Mouse (Mus musculus) liver, embryonic 16.5 days (tissue): ENCODE results near the gene Zfp598. TPM values are rescaled to one million over a fixed set of nuclear protein-coding genes. Genes with fewer than 3 reads are reported as not detected.

ENCODE experiments used
- ATAC-seq: fragments of 200-750 bp; cut with Nextera tagmentation; 2 replicates; pipeline ENCODE4 v1.8.0; 2017; ENCODE audit warnings: low read depth, mild to moderate bottlenecking, moderate number of reproducible peaks, moderate library complexity
- H3K27ac ChIP-seq: fragments of 300-500 bp; sonication (generic); 2 replicates; pipeline ENCODE4 v1.5.1; 2014; ENCODE audit warnings: mild to moderate bottlenecking, low read length
- H3K27me3 ChIP-seq: fragments of 300-500 bp; sonication (generic); 2 replicates; pipeline ENCODE4 v1.6.1; 2014; ENCODE audit warnings: low read depth, low read length, mixed read lengths; ENCODE audit not compliant: control insufficient read depth, insufficient read depth
- H3K36me3 ChIP-seq: fragments of 300-500 bp; sonication (generic); 2 replicates; pipeline ENCODE4 v1.6.1; 2014; ENCODE audit warnings: mild to moderate bottlenecking; ENCODE audit not compliant: control insufficient read depth, insufficient read depth
- H3K4me1 ChIP-seq: fragments of 300-500 bp; sonication (generic); 2 replicates; pipeline ENCODE4 v1.6.1; 2014; ENCODE audit warnings: low read depth, low read length, mixed read lengths; ENCODE audit not compliant: control insufficient read depth
- H3K4me2 ChIP-seq: fragments of 300-500 bp; sonication (generic); 2 replicates; pipeline ENCODE4 v1.6.1; 2014; ENCODE audit warnings: low read depth, low read length, mixed read lengths
- H3K4me3 ChIP-seq: fragments of 300-500 bp; sonication (generic); 2 replicates; pipeline ENCODE4 v1.5.1; 2014; ENCODE audit warnings: low read depth, mild to moderate bottlenecking, low read length
- H3K9ac ChIP-seq: fragments of 300-500 bp; sonication (generic); 2 replicates; pipeline ENCODE4 v1.6.1; 2014; ENCODE audit warnings: low read depth, low read length
- H3K9me3 ChIP-seq: fragments of 300-500 bp; sonication (generic); replicated peaks from 2 replicates; pipeline ENCODE4 v1.6.1; 2016; ENCODE audit warnings: low read length; ENCODE audit not compliant: control insufficient read depth
- WGBS: fragments of 180-500 bp; shearing (Covaris S2); extraction: QIAGEN DNeasy Blood & Tissue Kit; methylation state at CpG from one replicate; pipeline ENCODE4 v1.1.7; 2014; ENCODE audit not compliant: insufficient replicate concordance; 5-methylcytosine and 5-hydroxymethylcytosine counted together
- polyA plus RNA-seq: library from polyadenylated mRNA; unstranded; fragments of >200 nt; fragmentation: Nextera tagmentation; extraction: Ambion mirVana; gene quantifications from 2 replicates; pipeline ENCODE4 v1.2.1, GENCODE M21; 2015

Gene Zfp598
- polyA plus RNA-seq, 1 experiment from 2014 or later: 8.7 TPM

GRCm38 (mm10) chr17:24644030-24644715, 25.3 kb upstream of the Zfp598 start:
- WGBS: 40% methylated on average over 7 of the region's 7 CpGs
- peak; percentile 25; the same call in 1 of the 2 replicates for ATAC-seq

GRCm38 (mm10) chr17:24644875-24645721, 24.4 kb upstream of the Zfp598 start:
- Histone ChIP-seq H3K4me1 (peaks cover 5% of the 10 kb centered on the region), H3K36me3 (no peaks in the 10 kb centered on the region), H3K4me3 (no peak overlapping the region), H3K27me3 (peaks cover 20% of the 10 kb centered on the region), H3K27ac (peak overlapping the region; percentile 19; the same call in 1 of the 2 replicates), H3K4me2 (no peak overlapping the region), H3K9me3 (no peaks in the 10 kb centered on the region), H3K9ac (no peak overlapping the region)
- peak; percentile 30 for ATAC-seq
- WGBS: 39% methylated on average over 9 of the region's 9 CpGs

More at GRCm38 (mm10) chr17:24644030-24644715, 25.3 kb upstream of the Zfp598 start:
- H3K4me1 ChIP-seq: peaks cover 2% of the 10 kb centered on the region
- H3K4me3 ChIP-seq: no peak overlapping the region
- no peak overlapping the region for H3K27ac ChIP-seq
- H3K9ac ChIP-seq: no peak overlapping the region
- H3K27me3 ChIP-seq: peaks cover 11% of the 10 kb centered on the region
- H3K4me2 ChIP-seq: no peak overlapping the region
- no peaks in the 10 kb centered on the region for H3K9me3 ChIP-seq
- no peaks in the 10 kb centered on the region for H3K36me3 ChIP-seq

- Histone ChIP-seq H3K27me3 (peaks cover 28% of the 10 kb centered on the region), H3K36me3 (no peaks in the 10 kb centered on the region), H3K4me2 (no peak overlapping the region), H3K4me1 (peaks cover 9% of the 10 kb centered on the region), H3K9ac (no peak overlapping the region), H3K27ac (no peak overlapping the region), H3K4me3 (no peak overlapping the region), H3K9me3 (no peaks in the 10 kb centered on the region)
- WGBS: 59% methylated on average over 3 of the region's 3 CpGs
- ATAC-seq: no peak
These were observed 23.6 kb upstream of the Zfp598 start for GRCm38 (mm10) chr17:24645916-24646315.

DNA sequence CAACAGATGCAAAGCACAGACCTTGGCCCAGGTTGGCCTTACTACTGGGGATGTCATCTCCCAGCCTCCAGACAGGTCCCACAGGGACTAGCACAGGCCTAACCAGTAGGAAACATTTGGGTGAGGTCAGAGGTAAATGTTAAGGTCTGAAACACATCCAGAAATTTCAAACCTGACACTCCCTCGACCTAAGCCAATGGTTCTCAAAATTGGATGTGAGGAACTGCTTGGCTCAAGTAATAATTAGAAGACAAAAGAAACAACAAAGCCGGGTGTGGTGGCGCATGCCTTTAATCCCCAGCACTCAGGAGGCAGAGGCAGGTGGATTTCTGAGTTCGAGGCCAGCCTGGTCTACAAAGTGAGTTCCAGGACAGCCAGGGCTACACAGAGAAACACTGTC, 23.1 kb upstream of the Zfp598 start:
- 57% methylated on average over 4 of the region's 4 CpGs for WGBS
- no peak overlapping the region for H3K9ac ChIP-seq
- no peak for ATAC-seq
- peaks cover 9% of the 10 kb centered on the region for H3K4me1 ChIP-seq
- H3K9me3 ChIP-seq: no peaks in the 10 kb centered on the region
- no peaks in the 10 kb centered on the region for H3K36me3 ChIP-seq
- H3K4me2 ChIP-seq: no peak overlapping the region
- H3K27ac ChIP-seq: no peak overlapping the region
- H3K4me3 ChIP-seq: no peak overlapping the region
- peaks cover 32% of the 10 kb centered on the region for H3K27me3 ChIP-seq

DNA sequence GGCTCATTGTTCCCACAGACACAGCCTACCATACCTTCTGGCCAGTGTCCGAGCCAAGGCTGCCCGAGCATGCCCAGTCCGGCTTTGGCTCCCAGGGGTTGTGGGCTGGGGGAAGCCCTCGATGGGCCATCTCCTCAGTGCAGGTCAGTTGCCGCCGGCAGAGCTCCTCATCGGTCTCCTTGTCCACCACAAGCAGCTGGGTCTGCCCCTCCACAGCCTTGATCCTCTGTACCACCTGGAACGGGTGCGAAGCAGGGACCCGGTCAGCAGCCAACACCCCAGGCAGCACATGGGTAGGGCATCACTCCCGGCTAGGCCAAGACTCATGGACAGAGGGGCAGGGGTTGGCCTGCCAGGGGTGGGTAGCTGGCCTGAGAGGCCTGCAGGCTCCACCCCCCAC, 22.0 kb upstream of the Zfp598 start:
- Histone ChIP-seq H3K27me3 (peaks cover 38% of the 10 kb centered on the region), H3K9me3 (no peaks in the 10 kb centered on the region), H3K36me3 (no peaks in the 10 kb centered on the region), H3K4me2 (no peak overlapping the region), H3K4me3 (no peak overlapping the region), H3K9ac (no peak overlapping the region), H3K4me1 (peaks cover 9% of the 10 kb centered on the region), H3K27ac (no peak overlapping the region)
- no peak for ATAC-seq
- 73% methylated on average over 11 of the region's 11 CpGs for WGBS

GRCm38 (mm10) chr17:24648731-24649377, 20.6 kb upstream of the Zfp598 start:
- H3K4me1 ChIP-seq: peaks cover 9% of the 10 kb centered on the region
- ATAC-seq: no peak
- H3K27me3 ChIP-seq: peaks cover 38% of the 10 kb centered on the region
- H3K27ac ChIP-seq: no peak overlapping the region
- 67% methylated on average over 10 of the region's 10 CpGs for whole genome bisulfite sequencing
- H3K9ac ChIP-seq: no peak overlapping the region
- H3K36me3 ChIP-seq: no peaks in the 10 kb centered on the region
- peak overlapping the region; percentile 64 for H3K4me3 ChIP-seq
- H3K9me3 ChIP-seq: no peaks in the 10 kb centered on the region
- H3K4me2 ChIP-seq: peak overlapping the region; percentile 70

DNA sequence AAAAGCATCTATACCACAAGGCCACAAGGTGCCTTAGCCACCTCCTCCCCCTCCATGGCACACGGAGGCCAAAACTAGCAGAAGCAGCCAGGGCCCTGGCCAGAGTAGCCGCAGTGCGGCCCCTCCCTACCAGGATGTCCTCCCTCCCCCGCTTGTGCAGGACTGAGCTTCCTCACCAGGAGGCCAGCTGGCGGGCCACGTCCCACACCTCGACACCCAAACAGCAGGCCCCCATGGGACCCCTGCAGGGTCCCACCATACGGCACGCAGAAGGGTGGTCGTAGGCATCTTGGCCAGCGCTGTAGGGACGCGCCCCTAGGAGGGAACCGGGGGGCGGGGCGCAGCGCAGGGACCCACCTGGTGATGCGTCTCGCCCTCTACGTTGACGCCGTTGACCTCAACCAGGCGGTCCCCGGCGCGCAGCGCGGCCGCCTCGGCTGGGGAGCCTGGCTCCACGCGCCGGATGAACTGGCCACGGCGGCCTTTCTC, 19.9 kb upstream of the Zfp598 start:
- H3K4me2 ChIP-seq: peak overlapping the region; percentile 70
- peaks cover 9% of the 10 kb centered on the region for H3K4me1 ChIP-seq
- H3K36me3 ChIP-seq: no peaks in the 10 kb centered on the region
- peak overlapping the region; percentile 62 for H3K9ac ChIP-seq
- H3K27ac ChIP-seq: no peak overlapping the region
- H3K9me3 ChIP-seq: no peaks in the 10 kb centered on the region
- H3K4me3 ChIP-seq: peak overlapping the region; percentile 64
- H3K27me3 ChIP-seq: peaks cover 38% of the 10 kb centered on the region
- peak; percentile 14; the same call in 1 of the 2 replicates for ATAC-seq
- under 1% methylated on average over 35 of the region's 35 CpGs for WGBS

- Histone ChIP-seq H3K27me3 (peaks cover 38% of the 10 kb centered on the region), H3K4me2 (peak within 1 kb of the TSS; percentile 70), H3K4me3 (peak within 1 kb of the TSS; percentile 64), H3K36me3 (no peaks in the 10 kb centered on the region), H3K27ac (no peak within 1 kb of the TSS), H3K4me1 (peaks cover 7% of the 10 kb centered on the region), H3K9me3 (no peaks in the 10 kb centered on the region), H3K9ac (peak within 1 kb of the TSS; percentile 62)
- peak; percentile 68 for ATAC-seq
- WGBS: under 1% methylated on average over 35 of the region's 41 CpGs
These were observed 19.3 kb upstream of the Zfp598 start, which contains the start of gene Slc9a3r2 for GRCm38 (mm10) chr17:24650070-24650616. Slc9a3r2 (minus strand) TSS chr17:24650327.
